Mouse (Mus musculus) midbrain, embryonic 13.5 days (tissue): ENCODE results near the gene Tdrd7. TPM values are rescaled to one million over a fixed set of nuclear protein-coding genes. Genes with fewer than 3 reads are reported as not detected.
A peak's percentile ranks its signal among the peaks of the same experiment; 100 is the strongest.

ENCODE experiments used
- ATAC-seq: fragments of 200-750 bp; cut with Nextera tagmentation; 2 replicates; pipeline ENCODE4 v1.8.0; 2017; ENCODE audit warnings: mild to moderate bottlenecking, moderate TSS enrichment, moderate library complexity
- H3K27ac ChIP-seq: fragments of 300-500 bp; sonication (generic); 2 replicates; pipeline ENCODE4 v1.5.1; 2015; ENCODE audit warnings: inconsistent platforms, mild to moderate bottlenecking, moderate library complexity
- H3K27me3 ChIP-seq: fragments of 300-500 bp; sonication (generic); 2 replicates; pipeline ENCODE4 v1.6.1; 2015; ENCODE audit warnings: mild to moderate bottlenecking, inconsistent platforms
- H3K36me3 ChIP-seq: fragments of 300-500 bp; sonication (generic); 2 replicates; pipeline ENCODE4 v1.6.1; 2015; ENCODE audit warnings: mild to moderate bottlenecking, inconsistent platforms
- H3K4me1 ChIP-seq: fragments of 300-500 bp; sonication (generic); replicated peaks from 2 replicates; pipeline ENCODE4 v1.6.1; 2015; ENCODE audit warnings: inconsistent platforms
- H3K4me2 ChIP-seq: fragments of 300-500 bp; sonication (generic); replicated peaks from 2 replicates; pipeline ENCODE4 v1.6.1; 2015; ENCODE audit warnings: moderate library complexity, mild to moderate bottlenecking, inconsistent platforms
- H3K4me3 ChIP-seq: fragments of 300-500 bp; sonication (generic); replicated peaks from 2 replicates; pipeline ENCODE4 v1.5.1; 2015; ENCODE audit warnings: mild to moderate bottlenecking, inconsistent platforms
- H3K9ac ChIP-seq: fragments of 300-500 bp; sonication (generic); replicated peaks from 2 replicates; pipeline ENCODE4 v1.6.1; 2015; ENCODE audit warnings: mild to moderate bottlenecking, inconsistent platforms
- H3K9me3 ChIP-seq: fragments of 300-500 bp; sonication (generic); 2 replicates; pipeline ENCODE4 v1.6.1; 2016; ENCODE audit warnings: mild to moderate bottlenecking, inconsistent platforms
- WGBS: fragments of 180-500 bp; shearing (Covaris S2); methylation state at CpG from one replicate; pipeline ENCODE4 v1.1.7; 2015; 5-methylcytosine and 5-hydroxymethylcytosine counted together
- polyA plus RNA-seq: library from polyadenylated mRNA; unstranded; fragments of >200 nt; fragmentation: Nextera tagmentation; extraction: Ambion mirVana; gene quantifications from 2 replicates; pipeline ENCODE4 v1.2.1, GENCODE M21; 2015

Gene Tdrd7
- polyA plus RNA-seq, 1 experiment from 2014 or later: 15.7 TPM

DNA sequence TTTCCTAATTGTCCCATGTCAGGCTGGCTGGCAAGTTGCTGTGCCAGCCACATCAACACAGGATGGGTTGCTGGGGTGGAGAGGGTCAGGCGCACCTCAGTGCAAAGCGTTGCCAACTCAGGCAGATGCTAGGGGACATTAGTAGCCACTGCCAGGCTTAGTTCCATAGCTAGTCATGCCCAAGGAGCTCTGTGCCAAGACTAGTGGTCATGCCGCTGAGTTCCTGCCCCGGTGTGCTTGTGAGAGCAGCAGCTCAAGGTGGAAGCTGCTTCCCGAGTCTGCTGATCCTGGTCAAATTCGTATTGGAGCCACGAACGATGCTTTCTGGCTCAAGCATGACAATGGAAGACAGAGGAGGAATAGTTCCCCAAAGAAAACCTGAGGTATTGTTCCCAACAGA is 9.0 kb upstream of the Tdrd7 start:
- no peaks in the 10 kb centered on the region for H3K4me1 ChIP-seq
- no peaks in the 10 kb centered on the region for H3K27me3 ChIP-seq
- H3K9ac ChIP-seq: no peak overlapping the region
- no peak for ATAC-seq
- H3K9me3 ChIP-seq: no peaks in the 10 kb centered on the region
- 92% methylated on average over 8 of the region's 8 CpGs for WGBS
- H3K27ac ChIP-seq: no peak overlapping the region
- H3K4me3 ChIP-seq: no peak overlapping the region
- H3K4me2 ChIP-seq: no peak overlapping the region
- H3K36me3 ChIP-seq: no peaks in the 10 kb centered on the region

DNA sequence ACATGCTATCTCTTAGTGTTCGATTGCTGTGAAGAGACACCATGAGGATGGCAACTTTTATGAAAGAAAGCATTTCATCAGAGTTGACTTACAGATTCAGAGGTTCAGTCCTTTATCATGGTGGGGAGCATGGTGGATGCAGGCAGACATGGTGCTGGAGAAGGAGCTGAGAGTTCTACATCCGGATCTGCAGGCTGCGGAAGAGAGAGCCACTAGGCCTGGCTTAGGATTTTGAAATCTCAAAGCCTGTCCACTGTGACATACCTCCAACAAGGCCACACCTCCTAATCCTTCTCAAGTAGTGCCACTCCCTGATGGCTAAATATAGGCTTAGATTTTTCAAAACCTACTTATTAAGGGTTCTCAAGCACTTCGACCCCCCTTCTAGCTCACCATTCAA is 8.4 kb upstream of the Tdrd7 start:
- 99% methylated on average over 4 of the region's 4 CpGs for WGBS

DNA sequence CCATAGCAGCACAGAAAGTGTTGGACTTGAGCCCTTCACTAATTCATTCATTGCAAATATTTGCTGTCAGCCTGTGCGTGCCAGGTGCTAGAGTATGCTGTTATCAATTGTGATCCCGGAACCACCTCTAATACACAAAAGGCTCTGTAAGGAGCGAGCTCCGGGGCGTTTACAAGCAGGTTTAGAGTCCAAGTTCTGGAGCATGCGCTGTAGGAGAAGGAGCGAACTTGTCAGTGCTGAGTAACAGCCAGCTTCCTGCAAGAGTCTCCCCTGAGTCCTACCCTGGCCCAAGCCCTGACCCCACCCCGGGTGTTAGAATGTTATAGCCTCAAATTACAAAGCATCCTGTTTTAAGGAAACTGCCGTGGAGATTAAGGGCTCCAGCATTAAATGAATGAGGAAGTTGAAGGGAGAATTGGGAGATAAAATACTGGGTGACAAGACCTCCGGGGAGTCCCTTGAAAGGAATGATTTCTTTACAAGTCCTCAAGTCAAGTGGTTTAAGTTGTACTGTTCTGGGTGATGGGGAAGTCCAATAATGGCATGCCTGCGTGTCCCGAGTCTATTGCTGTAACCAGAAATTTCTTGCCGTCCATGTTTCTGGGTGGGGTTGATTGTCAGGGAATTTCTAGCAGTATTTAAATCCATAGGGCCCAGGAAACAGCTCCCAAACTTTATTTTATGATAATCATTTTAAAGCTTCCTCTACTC is 758 bp downstream of the Tdrd7 start:
- no peaks in the 10 kb centered on the region for H3K9me3 ChIP-seq
- H3K9ac ChIP-seq: no peak overlapping the region
- H3K27me3 ChIP-seq: peaks cover 16% of the 10 kb centered on the region
- no peak for ATAC-seq
- H3K27ac ChIP-seq: no peak overlapping the region
- peaks cover 25% of the 10 kb centered on the region for H3K4me1 ChIP-seq
- no peaks in the 10 kb centered on the region for H3K36me3 ChIP-seq
- no peak overlapping the region for H3K4me2 ChIP-seq
- 39% methylated on average over 13 of the region's 13 CpGs for WGBS
- H3K4me3 ChIP-seq: no peak overlapping the region

More for the DNA sequence above, 8.4 kb upstream of the Tdrd7 start:
- no peak for ATAC-seq
- Histone ChIP-seq H3K9me3 (no peaks in the 10 kb centered on the region), H3K27ac (no peak overlapping the region), H3K4me3 (no peak overlapping the region), H3K27me3 (no peaks in the 10 kb centered on the region), H3K4me1 (no peaks in the 10 kb centered on the region), H3K36me3 (no peaks in the 10 kb centered on the region), H3K4me2 (no peak overlapping the region), H3K9ac (no peak overlapping the region)

DNA sequence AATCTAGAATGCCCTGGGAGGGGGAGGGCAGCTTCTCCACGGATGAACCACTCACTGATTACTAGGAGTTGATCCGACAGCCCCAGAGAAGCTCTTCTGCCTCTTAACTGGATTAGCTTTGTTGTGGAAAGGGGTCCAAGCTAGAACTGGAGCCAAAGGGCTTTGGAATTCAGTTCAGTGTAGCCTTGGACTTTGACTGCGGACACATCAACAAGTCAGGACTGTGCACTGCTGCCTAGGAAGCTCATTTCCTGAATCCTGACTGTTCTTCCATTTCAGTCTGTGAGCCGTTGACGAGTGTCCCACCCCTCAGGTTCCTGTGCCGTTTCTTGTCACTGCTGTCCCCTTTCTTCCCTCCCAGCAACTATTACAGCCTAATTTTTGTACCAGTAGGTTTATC is 1.6 kb downstream of the Tdrd7 start:
- H3K36me3 ChIP-seq: no peaks in the 10 kb centered on the region
- peaks cover 20% of the 10 kb centered on the region for H3K27me3 ChIP-seq
- ATAC-seq: no peak
- H3K27ac ChIP-seq: no peak overlapping the region
- H3K9ac ChIP-seq: no peak overlapping the region
- no peak overlapping the region for H3K4me2 ChIP-seq
- H3K4me1 ChIP-seq: peaks cover 25% of the 10 kb centered on the region
- H3K9me3 ChIP-seq: no peaks in the 10 kb centered on the region
- WGBS: 6% methylated on average over 6 of the region's 6 CpGs
- H3K4me3 ChIP-seq: no peak overlapping the region

DNA sequence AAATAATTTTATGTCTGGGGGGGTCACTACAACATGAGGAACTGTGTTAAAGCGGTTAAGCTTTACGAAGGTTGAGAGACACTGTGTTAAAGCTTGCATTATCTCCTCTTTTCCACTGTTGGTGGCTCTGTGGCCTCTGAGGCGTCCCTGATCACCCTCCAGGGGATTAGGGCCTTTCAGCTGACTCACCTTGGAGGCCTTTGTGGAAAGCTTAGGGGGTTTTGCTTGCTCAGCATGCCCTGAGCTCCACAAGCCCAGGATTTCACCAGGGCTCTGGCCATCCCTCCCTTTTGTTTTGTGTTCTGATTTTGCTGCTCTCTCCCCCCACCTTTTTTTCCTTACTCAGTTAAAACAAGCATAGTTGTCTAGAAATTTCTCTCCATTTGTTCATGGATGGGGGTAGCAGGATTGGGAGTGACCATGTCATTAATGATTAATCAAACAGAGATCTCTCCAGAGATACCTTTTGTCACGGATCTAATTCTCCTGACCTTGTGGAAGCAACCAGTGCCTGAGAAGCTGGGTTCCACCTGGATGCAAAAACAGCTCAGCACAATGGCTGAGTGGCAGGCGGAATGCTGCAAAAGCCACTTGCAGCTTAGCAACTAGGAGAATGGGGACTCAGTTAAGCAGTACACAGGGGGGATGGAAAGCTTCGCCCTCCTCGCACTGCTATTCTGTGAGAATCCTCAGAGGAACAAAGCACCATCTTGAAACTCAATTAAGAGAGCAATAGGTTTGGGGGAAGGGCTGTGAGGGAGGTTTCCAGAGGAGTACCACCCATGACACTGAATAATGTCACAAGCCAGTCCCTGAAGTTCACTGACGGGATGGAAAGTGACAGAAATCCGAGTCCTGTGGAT is 2.6 kb downstream of the Tdrd7 start:
- WGBS: 9% methylated on average over 9 of the region's 9 CpGs
- H3K9me3 ChIP-seq: no peaks in the 10 kb centered on the region
- peaks cover 27% of the 10 kb centered on the region for H3K4me1 ChIP-seq
- H3K4me2 ChIP-seq: no peak overlapping the region
- H3K27ac ChIP-seq: no peak overlapping the region
- no peak overlapping the region for H3K9ac ChIP-seq
- H3K36me3 ChIP-seq: no peaks in the 10 kb centered on the region
- H3K27me3 ChIP-seq: peaks cover 20% of the 10 kb centered on the region
- no peak for ATAC-seq
- no peak overlapping the region for H3K4me3 ChIP-seq

DNA sequence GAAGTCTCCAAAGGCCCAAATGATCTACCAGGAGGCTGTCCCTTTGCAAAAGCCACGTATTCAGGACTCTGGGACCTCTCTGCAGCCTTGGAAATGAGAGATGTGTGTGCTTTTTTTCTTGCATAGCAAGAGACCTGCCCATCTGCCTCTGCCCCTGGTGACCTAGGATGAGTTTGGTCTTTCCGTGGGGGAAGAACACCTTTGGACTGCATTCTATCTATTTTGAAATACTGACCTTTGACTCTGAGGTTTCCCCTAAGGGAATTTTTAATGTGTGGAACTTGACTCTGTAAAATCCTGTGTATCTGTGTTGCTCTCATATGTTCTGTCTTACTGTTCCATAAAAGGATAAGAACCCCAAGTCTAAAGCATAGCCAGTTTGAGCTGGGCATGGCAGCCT is 3.9 kb downstream of the Tdrd7 start:
- 69% methylated on average over 2 of the region's 2 CpGs for WGBS
- no peaks in the 10 kb centered on the region for H3K36me3 ChIP-seq
- H3K4me2 ChIP-seq: no peak overlapping the region
- no peak overlapping the region for H3K9ac ChIP-seq
- H3K4me1 ChIP-seq: peaks cover 40% of the 10 kb centered on the region
- H3K4me3 ChIP-seq: no peak overlapping the region
- H3K27ac ChIP-seq: no peak overlapping the region
- no peak for ATAC-seq
- peaks cover 26% of the 10 kb centered on the region for H3K27me3 ChIP-seq
- no peaks in the 10 kb centered on the region for H3K9me3 ChIP-seq

DNA sequence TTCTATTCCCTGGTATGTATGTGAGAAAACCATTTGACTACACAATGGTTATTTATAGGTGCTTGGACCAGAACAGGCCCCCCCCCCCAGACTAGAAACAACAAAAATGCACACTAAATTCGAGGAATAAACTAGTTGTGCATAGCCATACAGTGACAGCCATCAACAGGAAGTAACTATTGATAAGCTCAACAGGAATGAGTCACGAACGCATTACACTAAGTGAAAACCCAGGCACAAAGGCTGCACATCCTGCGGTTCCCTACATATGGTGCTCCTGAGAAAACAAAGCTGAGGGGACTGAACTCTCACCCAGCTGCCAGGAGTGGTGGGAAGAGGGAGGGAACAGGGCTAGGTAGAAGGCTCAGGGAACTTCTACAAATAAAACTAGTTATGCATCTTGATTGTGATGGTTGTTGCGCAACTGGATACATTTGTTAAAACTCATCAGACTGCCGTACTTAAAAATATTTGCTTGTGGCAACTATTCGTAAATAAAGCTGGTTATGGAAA is 5.0 kb downstream of the Tdrd7 start:
- WGBS: 74% methylated on average over 7 of the region's 7 CpGs
- Histone ChIP-seq H3K4me3 (no peak overlapping the region), H3K27me3 (peaks cover 31% of the 10 kb centered on the region), H3K27ac (no peak overlapping the region), H3K4me2 (no peak overlapping the region), H3K4me1 (peaks cover 44% of the 10 kb centered on the region), H3K36me3 (no peaks in the 10 kb centered on the region), H3K9ac (no peak overlapping the region), H3K9me3 (no peaks in the 10 kb centered on the region)
- ATAC-seq: no peak

DNA sequence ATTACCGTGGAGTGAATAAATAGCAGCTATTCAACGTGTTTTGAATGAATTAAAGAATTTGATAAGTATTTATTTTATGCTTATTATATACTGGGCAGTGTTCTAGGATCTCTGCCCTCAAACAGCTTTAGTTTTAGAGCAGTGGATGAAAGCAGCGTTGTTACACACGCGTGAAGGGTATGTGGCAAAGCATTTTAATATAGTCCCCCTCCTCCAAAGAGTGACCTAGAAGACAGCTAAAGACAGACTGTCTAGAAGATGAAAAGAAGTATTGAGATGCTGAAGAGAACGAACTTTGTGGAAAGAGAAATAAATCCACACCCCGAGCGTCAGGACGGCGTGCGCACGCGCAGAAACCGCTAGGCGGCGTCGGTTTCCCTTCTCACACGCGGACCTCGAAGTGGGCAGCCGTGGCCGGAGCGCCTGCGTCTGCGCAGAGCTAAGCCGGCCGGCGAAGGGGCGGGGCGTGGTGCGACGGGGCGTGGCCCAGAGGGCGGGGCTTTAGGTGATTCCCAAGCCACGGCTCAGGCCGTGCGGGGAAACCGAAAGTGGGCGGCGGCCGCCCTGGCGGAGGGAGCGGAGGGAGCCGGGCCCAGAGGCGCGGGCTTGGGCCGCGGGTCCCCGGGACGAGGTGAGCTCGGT is 6.8 kb downstream of the Tdrd7 start:
- peak overlapping the region; percentile 86 for H3K4me2 ChIP-seq
- peak; percentile 99 for ATAC-seq
- peak overlapping the region; percentile 80 for H3K9ac ChIP-seq
- peaks cover 30% of the 10 kb centered on the region for H3K27me3 ChIP-seq
- H3K36me3 ChIP-seq: no peaks in the 10 kb centered on the region
- 3% methylated on average over 51 of the region's 51 CpGs for WGBS
- H3K27ac ChIP-seq: no peak overlapping the region
- H3K4me3 ChIP-seq: peak overlapping the region; percentile 79
- H3K4me1 ChIP-seq: peaks cover 36% of the 10 kb centered on the region
- H3K9me3 ChIP-seq: no peaks in the 10 kb centered on the region

DNA sequence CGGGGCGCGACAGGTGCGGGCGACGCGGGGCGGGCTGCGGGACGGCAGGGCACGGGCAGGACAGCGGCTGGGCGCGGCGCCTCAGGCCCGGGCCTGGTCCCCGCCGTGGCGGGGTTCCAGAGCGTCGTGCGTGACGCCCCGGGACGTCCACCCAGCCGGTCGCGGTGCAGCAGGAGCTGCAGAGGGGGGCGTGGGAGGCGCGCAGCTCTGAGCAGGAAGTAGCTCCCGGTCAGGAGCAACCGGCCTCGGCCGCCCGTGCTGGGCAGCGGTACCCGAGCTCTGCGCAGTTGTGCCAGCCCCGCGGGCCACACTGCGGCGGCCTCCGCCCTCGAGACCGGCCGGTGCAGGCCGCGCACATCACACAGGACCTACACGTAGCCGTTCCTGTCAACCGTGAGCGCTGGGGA is 7.3 kb downstream of the Tdrd7 start:
- Histone ChIP-seq H3K27me3 (peaks cover 30% of the 10 kb centered on the region), H3K9me3 (no peaks in the 10 kb centered on the region), H3K27ac (no peak overlapping the region), H3K4me3 (peak overlapping the region; percentile 79), H3K9ac (peak overlapping the region; percentile 80), H3K36me3 (no peaks in the 10 kb centered on the region), H3K4me1 (peaks cover 30% of the 10 kb centered on the region), H3K4me2 (peak overlapping the region; percentile 86)
- under 1% methylated on average over 40 of the region's 53 CpGs for WGBS
- ATAC-seq: peak; percentile 89

DNA sequence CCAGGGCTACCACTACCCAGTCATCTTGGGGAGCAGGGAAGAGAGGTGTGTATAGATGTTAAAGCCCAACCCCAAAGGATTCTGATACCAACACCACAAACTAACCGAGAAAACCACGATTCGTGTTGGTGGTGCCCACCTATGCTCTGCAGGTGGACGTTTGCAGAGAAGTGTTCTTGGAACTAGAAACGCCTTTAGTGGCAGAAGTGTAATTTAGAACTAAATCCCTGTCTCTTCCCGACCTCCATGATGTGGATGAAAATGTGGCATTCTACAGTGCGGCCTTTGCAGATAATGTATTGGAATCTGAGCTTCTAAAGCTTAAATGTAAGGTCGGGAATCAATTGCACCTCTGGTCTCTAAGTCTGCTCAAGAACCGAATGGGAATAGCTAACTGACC is 7.8 kb downstream of the Tdrd7 start:
- WGBS: 16% methylated on average over 9 of the region's 9 CpGs
- H3K4me1 ChIP-seq: peaks cover 25% of the 10 kb centered on the region
- H3K9ac ChIP-seq: peak overlapping the region; percentile 80
- ATAC-seq: no peak
- peak overlapping the region; percentile 79 for H3K4me3 ChIP-seq
- H3K27me3 ChIP-seq: peaks cover 30% of the 10 kb centered on the region
- H3K4me2 ChIP-seq: peak overlapping the region; percentile 86
- H3K36me3 ChIP-seq: no peaks in the 10 kb centered on the region
- no peaks in the 10 kb centered on the region for H3K9me3 ChIP-seq
- H3K27ac ChIP-seq: no peak overlapping the region

DNA sequence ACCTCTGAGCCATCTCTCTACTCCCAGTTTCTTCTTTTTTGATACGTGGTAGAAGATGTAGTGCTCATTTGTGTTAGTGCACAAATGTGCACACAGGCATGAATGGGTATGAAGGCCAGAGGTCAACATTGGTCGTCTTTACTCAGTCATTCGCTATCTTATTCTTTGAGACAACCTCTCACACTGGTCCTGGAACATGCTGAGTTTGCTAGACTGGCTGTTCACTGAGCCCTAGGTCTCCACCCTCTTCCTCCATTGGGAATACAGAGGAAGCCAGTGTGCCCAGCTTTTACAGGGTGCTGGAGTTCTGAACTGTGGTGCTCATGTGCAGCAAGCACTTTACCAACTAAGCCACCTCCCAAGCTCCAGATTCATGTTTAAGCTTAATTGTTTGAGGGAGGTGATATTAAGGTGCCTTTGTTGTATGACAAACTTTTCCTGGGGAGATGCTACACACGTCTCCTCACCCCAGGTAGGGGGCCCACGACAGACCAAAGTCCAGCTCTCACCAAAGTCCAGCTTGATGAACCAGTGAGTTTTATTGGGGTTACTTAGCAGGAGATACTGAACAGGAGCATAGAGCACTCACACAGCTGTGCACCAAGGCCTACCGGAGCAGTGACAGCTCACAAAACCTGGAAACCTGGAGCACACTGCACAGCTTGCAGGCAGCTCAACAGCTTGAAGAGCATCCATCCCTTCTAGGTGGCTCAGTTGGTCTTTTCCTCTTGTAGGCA is 12.0 kb downstream of the Tdrd7 start:
- WGBS: 80% methylated on average over 6 of the region's 6 CpGs
- ATAC-seq: no peak
- Histone ChIP-seq H3K27me3 (peaks cover 26% of the 10 kb centered on the region), H3K27ac (no peak overlapping the region), H3K9me3 (no peaks in the 10 kb centered on the region), H3K4me3 (no peak overlapping the region), H3K9ac (no peak overlapping the region), H3K4me1 (peaks cover 19% of the 10 kb centered on the region), H3K4me2 (no peak overlapping the region), H3K36me3 (no peaks in the 10 kb centered on the region)
